Mouse (Mus musculus) spleen, adult 2 months (tissue): ENCODE measurements around the gene Psors1c2.

Experiments
- CTCF ChIP-seq: fragments of 200-500 bp; IDR thresholded peaks from 2 replicates; pipeline ENCODE4 v1.5.1; 2011; ENCODE audit warnings: mild to moderate bottlenecking, inconsistent platforms; ENCODE audit not compliant: insufficient read depth, insufficient read length, insufficient replicate concordance; ENCODE audit errors: extremely low read depth
- POLR2A ChIP-seq: fragments of 200-500 bp; IDR thresholded peaks from 2 replicates; pipeline ENCODE4 v1.6.1; 2011; ENCODE audit warnings: low read depth, low read length, inconsistent platforms

DNA sequence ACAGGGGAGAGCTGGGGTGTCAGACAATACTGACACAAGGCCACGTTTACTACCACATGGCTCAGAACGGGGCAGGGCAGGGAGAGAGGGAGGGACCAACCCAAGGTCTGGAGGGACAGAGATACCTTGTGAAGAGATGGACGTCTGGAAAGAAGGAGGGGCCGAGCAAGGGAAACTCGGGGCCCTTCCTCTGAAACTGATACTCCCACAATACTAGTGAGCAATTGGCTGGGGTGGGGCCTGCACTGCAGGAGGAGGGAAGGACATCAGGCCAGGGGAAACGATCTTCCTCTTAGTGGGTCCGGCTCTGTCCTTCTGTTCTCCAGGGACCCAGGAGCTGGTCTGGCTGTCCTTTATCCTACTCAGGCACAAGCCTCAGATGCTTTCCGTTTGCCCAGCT lies 17.9 kb downstream of the Psors1c2 start:
- TF ChIP-seq CTCF = no peak
- no peak for TF ChIP-seq POLR2A
